Mouse (Mus musculus) layer of hippocampus, adult 11-12 months (tissue): ENCODE data around the gene Smad3.

ENCODE experiments used
- DNase-seq: peaks from one replicate; pipeline ENCODE4 v3.0.0; 2022; ENCODE audit warnings: low spot score

Gene Smad3

GRCm38 (mm10) chr9:63699145-63699544, 58.6 kb downstream of the Smad3 start:
- DNase-seq = no peak

GRCm38 (mm10) chr9:63698320-63699045, 59.3 kb downstream of the Smad3 start:
- no peak for DNase-seq

- DNase-seq = no peak
Observed at GRCm38 (mm10) chr9:63697606-63698005, 60.2 kb downstream of the Smad3 start.

- DNase-seq = no peak
Observed at GRCm38 (mm10) chr9:63696463-63697105, 61.2 kb downstream of the Smad3 start.

- no peak for DNase-seq
Observed at GRCm38 (mm10) chr9:63691960-63692359, 65.8 kb downstream of the Smad3 start.

GRCm38 (mm10) chr9:63690511-63690910, 67.3 kb downstream of the Smad3 start:
- no peak for DNase-seq

GRCm38 (mm10) chr9:63687413-63688015, 70.3 kb downstream of the Smad3 start:
- DNase-seq = no peak

GRCm38 (mm10) chr9:63685352-63685751, 72.4 kb downstream of the Smad3 start:
- no peak for DNase-seq

GRCm38 (mm10) chr9:63684277-63684676, 73.5 kb downstream of the Smad3 start:
- peak; percentile 53 for DNase-seq

- DNase-seq = no peak
Observed at GRCm38 (mm10) chr9:63682943-63683342, 74.9 kb downstream of the Smad3 start.

GRCm38 (mm10) chr9:63682301-63682700, 75.5 kb downstream of the Smad3 start:
- DNase-seq = no peak

GRCm38 (mm10) chr9:63678076-63678475, 79.7 kb downstream of the Smad3 start:
- no peak for DNase-seq

GRCm38 (mm10) chr9:63677621-63678020, 80.2 kb downstream of the Smad3 start:
- no peak for DNase-seq

GRCm38 (mm10) chr9:63674613-63675012, 83.2 kb downstream of the Smad3 start:
- no peak for DNase-seq

- DNase-seq = no peak
Observed at GRCm38 (mm10) chr9:63673494-63673805, 84.3 kb downstream of the Smad3 start.

- DNase-seq = no peak
Observed at GRCm38 (mm10) chr9:63672797-63673493, 84.8 kb downstream of the Smad3 start.

GRCm38 (mm10) chr9:63669816-63670215, 88.0 kb downstream of the Smad3 start:
- DNase-seq = no peak

- DNase-seq = no peak
Observed at GRCm38 (mm10) chr9:63668621-63669020, 89.2 kb downstream of the Smad3 start.

- DNase-seq = no peak
Observed at GRCm38 (mm10) chr9:63667373-63667724, 90.4 kb downstream of the Smad3 start.

- no peak for DNase-seq
Observed at GRCm38 (mm10) chr9:63666612-63667372, 91.0 kb downstream of the Smad3 start.

GRCm38 (mm10) chr9:63664792-63665646, 92.8 kb downstream of the Smad3 start:
- DNase-seq = no peak
